1 mouse cellular context compared by ENCODE assay signal in genomic region chr13:60748556-60748955, GRCm38 (mm10).
TF ChIP-seq lines count a peak whose summit lies in the region.

No protein-coding gene starts in this region.

TF ChIP-seq in MEL, 35 proteins besides CTCF, POLR2A, EP300 and RAD21 (continued from another document):
- TF ChIP-seq ELF1 (IDR thresholded peaks at IDR 0.05; ENCODE audit: low read depth, low read length) (no peak), RCOR1 (IDR thresholded peaks at IDR 0.05; ENCODE audit: low read depth, low read length) (no peak), TBP (IDR thresholded peaks at IDR 0.05; ENCODE audit: low read depth, low read length) (no peak), MAZ (IDR thresholded peaks at IDR 0.05; ENCODE audit: low read depth, low read length) (no peak), TCF12 (IDR thresholded peaks at IDR 0.05; ENCODE audit: low read depth, low read length) (no peak), NELFE (IDR thresholded peaks at IDR 0.05; ENCODE audit: low read depth, low read length) (no peak), BHLHE40 (IDR thresholded peaks at IDR 0.05; ENCODE audit: borderline replicate concordance, low read depth, low read length) (no peak), HCFC1 (IDR thresholded peaks at IDR 0.05; ENCODE audit: low read depth, low read length) (no peak), ZC3H11A (IDR thresholded peaks at IDR 0.05; ENCODE audit: low read depth, low read length) (peak; percentile 19; the same call in 1 of the 2 replicates), CHD2 (IDR thresholded peaks at IDR 0.05; ENCODE audit: low read length) (no peak), GATA1 (IDR thresholded peaks at IDR 0.05; ENCODE audit: low read depth, low read length) (0 out of 2 replicates have a peak, but pooled peaks have one; percentile 28), MYB (IDR thresholded peaks at IDR 0.05; ENCODE audit: low read depth, low read length) (no peak), SMC3 (IDR thresholded peaks at IDR 0.05; ENCODE audit: low read depth, low read length) (peak; percentile 61), CHD1 (IDR thresholded peaks at IDR 0.05; ENCODE audit: low read depth, low read length) (no peak), JUND (IDR thresholded peaks at IDR 0.05; ENCODE audit: low read depth, low read length) (no peak), ZKSCAN1 (IDR thresholded peaks at IDR 0.05; ENCODE audit: low read depth, low read length) (no peak), ZMIZ1 (IDR thresholded peaks at IDR 0.05; ENCODE audit: low read depth, low read length) (no peak)
